Mouse (Mus musculus) common myeloid progenitor, adult 5-6 weeks (primary cell): ENCODE measurements around the gene B3gat2. TPM values are rescaled to one million over a fixed set of nuclear protein-coding genes. Genes with fewer than 3 reads are reported as not detected.

Experiments
- ATAC-seq: replicated peaks from 2 replicates; pipeline ENCODE4 v1.8.0; 2016; ENCODE audit warnings: low read depth, mild to moderate bottlenecking, moderate TSS enrichment, inconsistent platforms; ENCODE audit not compliant: poor library complexity, severe bottlenecking
- total RNA-seq: library from RNA; stranded (forward); fragments of 200-1000, 187-1606 nt; gene quantifications from 2 replicates; pipeline ENCODE4 v1.2.3, GENCODE M21; 2017

The B3gat2 gene
- total RNA-seq, 1 experiment from 2014 or later: 0.50 TPM

GRCm38 (mm10) chr1:23826887-23827758 is 65.6 kb downstream of the B3gat2 start:
- peak; percentile 87 for ATAC-seq

DNA sequence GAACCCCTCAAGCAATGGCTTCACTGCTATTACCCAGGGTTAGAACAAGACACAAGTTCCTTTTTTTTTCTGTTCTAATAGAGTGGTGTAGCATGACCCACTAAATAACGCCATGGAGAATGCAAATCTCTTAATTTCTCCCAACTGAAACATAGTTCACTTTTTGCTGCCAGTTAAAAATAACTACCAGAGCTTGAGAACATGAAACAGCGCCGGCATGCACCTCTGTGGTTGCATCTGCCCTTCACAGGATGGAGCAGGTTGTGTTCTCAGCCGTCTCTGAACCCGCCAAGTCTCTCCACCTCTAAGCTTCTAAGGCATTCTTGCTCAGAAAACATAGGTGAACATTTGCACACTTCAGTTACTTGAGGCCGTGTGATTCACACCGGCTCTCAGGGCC is 72.7 kb downstream of the B3gat2 start:
- ATAC-seq: no peak

DNA sequence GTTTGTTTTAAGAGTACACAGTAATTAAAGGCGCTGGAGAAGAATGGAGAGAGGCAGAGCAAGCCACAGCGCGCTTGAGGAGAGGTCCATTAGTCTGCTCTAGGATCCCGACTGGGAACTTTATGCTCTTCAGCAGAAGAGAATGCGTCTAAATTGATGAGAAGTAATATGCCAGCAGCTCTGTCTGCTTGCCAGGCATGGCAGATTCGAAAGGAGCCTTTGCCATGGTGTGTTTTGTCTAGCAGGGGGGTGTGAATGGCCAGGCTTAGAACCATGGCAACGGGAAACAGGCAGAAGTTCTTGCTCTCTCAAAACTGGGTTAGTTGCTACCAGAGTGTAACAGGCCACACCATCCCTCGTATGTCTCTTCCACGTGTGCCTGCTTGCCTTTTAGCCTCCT is 73.3 kb downstream of the B3gat2 start:
- ATAC-seq: no peak

DNA sequence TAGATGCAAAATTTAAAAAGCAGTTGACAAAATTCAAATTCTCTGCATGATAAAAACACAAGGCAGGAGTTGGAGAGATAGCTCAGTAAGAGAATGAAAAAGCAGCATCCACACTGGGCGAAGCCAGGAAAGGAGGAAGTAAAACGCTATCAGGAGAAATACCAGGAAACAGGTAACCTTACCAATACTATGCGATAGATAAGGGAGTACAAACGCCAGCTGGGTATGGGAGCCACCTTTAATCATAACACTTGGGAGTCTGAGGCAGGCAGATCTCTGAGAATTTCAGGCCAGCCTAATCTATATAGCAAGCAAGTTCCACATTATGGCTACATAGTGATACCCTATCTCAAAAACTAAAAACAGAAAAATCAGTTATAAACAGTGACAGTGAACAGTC is 75.1 kb downstream of the B3gat2 start:
- ATAC-seq: 0 out of 2 replicates have a peak, but pooled peaks have one; percentile 32

DNA sequence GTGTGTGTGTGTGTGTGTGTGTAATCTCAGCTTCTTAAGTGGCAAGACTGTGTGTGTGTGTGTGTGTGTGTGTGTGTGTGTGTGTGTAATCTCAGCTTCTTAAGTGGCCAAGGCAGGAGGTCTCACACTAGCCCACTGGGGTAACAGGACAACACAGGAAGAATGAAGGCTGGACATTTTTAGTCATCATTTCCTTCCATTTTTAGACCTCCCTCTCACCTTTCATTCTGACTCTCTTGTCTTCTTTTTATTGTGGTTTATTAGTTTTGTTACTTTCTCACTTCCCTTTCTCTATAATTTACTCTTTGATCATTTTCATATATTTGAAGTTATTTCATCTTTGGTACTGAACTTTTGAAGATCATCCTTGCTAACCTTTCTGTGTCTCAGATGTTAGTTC is 79.4 kb downstream of the B3gat2 start:
- ATAC-seq: no peak

DNA sequence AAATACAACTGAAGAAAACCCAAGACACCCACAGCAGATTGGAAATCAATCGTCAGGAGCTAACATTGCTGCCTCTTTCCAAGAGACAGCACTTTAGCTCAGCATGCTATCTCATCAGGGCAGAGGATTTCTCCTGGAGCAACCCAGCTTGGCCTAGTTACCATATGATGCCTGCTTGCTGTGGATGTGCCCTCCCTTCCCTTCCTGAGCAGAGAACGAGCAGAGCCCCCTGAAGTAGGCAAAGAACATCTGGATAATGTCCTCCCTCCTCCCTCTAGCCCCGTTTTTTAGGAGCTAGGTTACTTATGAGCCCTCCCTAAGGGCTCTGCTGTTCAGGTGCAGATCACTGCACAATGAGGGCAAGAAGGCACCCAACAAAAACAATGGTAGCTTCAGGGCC is 81.1 kb downstream of the B3gat2 start:
- ATAC-seq: no peak

DNA sequence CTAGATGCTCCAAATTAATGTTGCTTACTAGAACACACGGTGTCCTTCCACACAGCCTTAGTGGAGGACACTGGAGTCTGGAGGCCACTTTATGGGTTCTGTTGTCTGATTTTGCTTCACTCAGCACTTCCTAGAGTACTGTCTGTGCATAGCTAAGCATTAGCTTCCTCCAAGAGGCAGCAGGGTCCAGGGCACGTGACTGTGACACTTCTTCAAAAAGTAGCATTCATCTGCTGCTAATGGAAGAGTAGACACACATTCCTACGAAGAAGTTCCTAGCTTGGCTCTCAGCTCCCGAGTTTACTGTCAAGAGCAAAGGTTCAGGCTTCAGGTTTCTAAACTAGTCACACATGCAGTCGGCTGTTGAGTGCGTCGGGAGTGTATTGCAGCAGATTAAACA is 82.2 kb downstream of the B3gat2 start:
- ATAC-seq: no peak

DNA sequence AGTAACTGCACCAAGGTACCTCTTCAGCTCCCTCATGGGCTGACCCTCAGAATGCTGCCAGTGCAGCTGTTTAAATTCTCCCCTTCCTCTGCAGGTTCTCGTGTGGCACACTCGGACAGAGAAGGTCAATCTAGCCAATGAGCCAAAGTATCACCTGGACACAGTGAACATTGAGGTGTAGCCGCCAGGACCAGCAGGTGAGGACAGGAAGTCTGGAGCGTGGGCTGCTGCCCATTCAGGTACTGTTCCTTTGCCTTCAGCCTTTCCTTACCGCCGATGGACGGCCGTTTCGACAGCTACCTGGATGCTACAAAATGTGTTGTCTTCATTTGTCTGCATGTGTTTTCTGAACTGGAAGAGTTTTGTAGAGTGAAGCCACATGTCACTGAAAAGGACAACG is 83.5 kb downstream of the B3gat2 start:
- ATAC-seq: no peak

DNA sequence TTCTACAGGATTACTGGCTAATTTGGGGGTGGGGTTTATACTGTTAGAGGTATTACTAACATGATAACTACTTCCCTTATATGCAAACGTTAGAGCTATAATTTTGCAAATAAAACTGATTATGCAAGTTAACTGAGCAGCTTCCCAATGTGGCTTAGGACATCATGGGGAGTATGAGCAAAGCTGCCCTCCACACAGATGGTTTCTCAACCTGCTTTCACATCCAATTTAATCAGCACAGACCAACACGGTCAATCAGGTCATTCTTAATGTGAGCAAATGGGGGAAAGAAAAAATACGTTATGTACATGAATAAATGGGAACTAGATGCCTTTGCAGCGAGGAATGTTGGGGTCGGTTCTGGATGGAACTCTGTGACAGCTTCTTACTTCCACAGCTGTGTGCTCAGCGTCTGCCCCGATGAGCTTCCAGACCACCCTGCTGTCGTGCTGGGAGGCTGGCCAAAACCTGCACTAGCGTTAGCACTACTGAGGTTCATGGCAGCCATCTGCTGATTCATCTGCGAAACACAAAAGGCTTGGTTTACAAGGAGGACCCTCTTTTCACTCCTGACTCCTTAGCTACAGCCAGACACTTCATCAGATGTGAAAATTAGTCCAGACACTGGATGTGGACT is 84.6 kb downstream of the B3gat2 start:
- no peak for ATAC-seq

GRCm38 (mm10) chr1:23855623-23856022 is 94.1 kb downstream of the B3gat2 start:
- ATAC-seq: no peak

- no peak for ATAC-seq
Measured at GRCm38 (mm10) chr1:23860944-23861343, 99.4 kb downstream of the B3gat2 start.

- ATAC-seq: no peak
Measured at GRCm38 (mm10) chr1:23865566-23865965, 104.0 kb downstream of the B3gat2 start.

DNA sequence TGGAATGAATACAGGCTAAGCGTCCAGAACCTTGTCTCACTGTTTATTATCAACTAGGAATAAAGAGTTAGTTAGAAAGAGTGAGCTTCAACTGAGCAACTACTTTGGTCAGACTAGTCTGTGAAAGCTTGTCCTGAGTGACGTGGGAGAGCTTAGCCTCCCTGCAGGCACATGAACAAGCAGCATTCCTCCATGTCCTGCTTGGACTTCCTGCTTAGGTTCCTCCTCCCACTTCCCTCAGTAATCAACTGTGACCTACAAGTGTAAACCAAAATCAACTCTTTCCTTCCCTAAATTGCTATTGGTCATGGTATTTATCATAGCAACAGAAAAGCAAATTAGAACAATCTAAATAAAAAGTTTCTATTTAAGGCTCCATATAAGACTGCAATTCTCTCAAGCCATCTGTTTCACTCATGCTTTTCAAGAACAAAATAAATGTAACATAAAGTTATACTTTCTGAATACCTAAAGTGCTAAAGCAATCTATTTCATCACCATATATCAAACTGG is 105.9 kb downstream of the B3gat2 start:
- peak; percentile 58; the same call in 1 of the 2 replicates for ATAC-seq

GRCm38 (mm10) chr1:23872194-23872593 is 110.6 kb downstream of the B3gat2 start:
- no peak for ATAC-seq

DNA sequence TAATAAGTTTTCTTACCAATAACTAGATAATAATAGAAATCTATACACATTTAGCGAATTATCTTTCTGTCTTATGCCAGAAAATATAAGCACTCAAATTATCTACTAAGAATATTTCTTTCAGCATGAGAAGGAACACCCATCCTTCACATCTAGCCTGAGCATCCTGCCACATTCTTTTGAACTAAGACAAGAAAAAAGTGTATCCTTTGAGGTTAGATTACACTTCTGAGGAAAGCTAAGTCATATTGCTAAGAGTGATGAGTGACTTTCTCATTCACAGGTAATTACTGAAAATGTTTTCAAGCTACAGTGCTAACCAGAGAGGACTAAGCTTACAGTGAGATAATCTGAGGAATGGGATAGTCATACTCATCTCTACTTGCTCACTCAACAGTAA is 121.1 kb downstream of the B3gat2 start:
- no peak for ATAC-seq

DNA sequence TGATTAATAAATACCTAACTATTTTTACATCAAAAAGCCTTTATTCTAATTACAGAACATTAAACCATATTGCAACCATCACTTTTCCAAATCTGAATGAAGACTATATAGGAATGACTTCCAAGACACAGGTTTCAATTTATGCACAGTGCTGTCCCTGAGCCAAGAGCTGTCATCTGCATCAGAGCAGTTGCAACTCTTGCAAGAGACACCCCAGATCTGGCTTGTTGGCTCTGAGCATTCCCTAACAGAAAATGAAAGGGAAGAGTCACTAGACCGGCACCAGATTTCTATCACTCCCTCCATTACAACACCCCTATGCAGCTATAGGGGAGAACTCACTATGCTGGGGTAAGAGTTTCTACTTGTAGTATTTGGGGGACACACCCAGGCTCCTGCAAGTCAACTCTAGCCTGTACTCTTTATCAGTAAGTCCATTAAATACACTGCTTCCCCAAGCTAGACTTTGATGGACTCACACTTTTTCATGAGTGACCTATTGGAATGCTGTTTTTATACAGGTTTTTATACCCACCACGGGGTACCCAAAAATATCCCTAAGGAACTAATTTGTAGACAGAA is 122.6 kb downstream of the B3gat2 start:
- no peak for ATAC-seq

DNA sequence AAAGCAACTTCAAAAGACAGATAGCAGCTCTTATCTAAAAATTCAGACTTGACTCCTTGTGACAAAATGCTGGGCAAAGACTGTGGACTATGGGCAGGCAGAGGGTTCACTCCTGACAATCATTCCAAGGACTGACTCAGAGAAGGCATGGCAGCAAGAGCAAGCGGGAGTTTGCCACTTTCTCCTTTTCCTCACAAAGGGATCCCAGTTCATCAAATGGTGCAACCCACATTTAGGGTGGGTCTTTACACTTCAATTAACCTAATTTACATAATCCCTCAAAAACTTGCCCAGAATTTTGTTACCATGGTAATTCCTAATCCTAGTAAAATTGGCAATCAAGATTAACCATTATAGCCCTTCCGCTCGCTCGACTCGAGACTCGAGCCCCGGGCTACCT is 123.4 kb downstream of the B3gat2 start:
- ATAC-seq: no peak

GRCm38 (mm10) chr1:23892072-23892471 is 130.5 kb downstream of the B3gat2 start:
- ATAC-seq: no peak
